Mouse (Mus musculus) brain, embryonic 14.5 days (tissue): Measurements from ENCODE around the gene Pygb. TPM values are rescaled to one million over a fixed set of nuclear protein-coding genes. Genes with fewer than 3 reads are reported as not detected.

ENCODE experiments used
- DNase-seq: peaks from one replicate; pipeline ENCODE4 v3.0.0-alpha.2; 2011; ENCODE audit warnings: low read depth
- CTCF ChIP-seq: fragments of 200-500 bp; IDR thresholded peaks from 2 replicates; pipeline ENCODE4 v1.5.1; 2012; ENCODE audit warnings: inconsistent platforms, mild to moderate bottlenecking, moderate library complexity, borderline replicate concordance; ENCODE audit not compliant: insufficient read depth, insufficient read length; ENCODE audit errors: extremely low read depth
- POLR2A ChIP-seq: fragments of 200-500 bp; IDR thresholded peaks from 2 replicates; pipeline ENCODE4 v1.6.1; 2012; ENCODE audit warnings: mild to moderate bottlenecking, inconsistent platforms, borderline replicate concordance; ENCODE audit not compliant: poor library complexity, insufficient read depth, insufficient read length, severe bottlenecking; ENCODE audit errors: extremely low read depth
- polyA plus RNA-seq: library from polyadenylated mRNA; depleted of rRNA; stranded (reverse); fragments of >200 nt; gene quantifications from 2 replicates; pipeline ENCODE4 v1.2.3, GENCODE M21; 2012

Gene Pygb
- polyA plus RNA-seq, 1 experiment = 75.8 TPM

GRCm38 (mm10) chr2:150766083-150766862, 20.3 kb upstream of the Pygb start:
- DNase-seq = no peak
- TF ChIP-seq POLR2A = no peak
- TF ChIP-seq CTCF = no peak

GRCm38 (mm10) chr2:150768678-150769077, 17.9 kb upstream of the Pygb start:
- no peak for DNase-seq
- TF ChIP-seq POLR2A (no peak), CTCF (no peak)

GRCm38 (mm10) chr2:150770747-150771146, 15.8 kb upstream of the Pygb start:
- TF ChIP-seq POLR2A (no peak), CTCF (no peak)
- DNase-seq = peak; percentile 87

DNA sequence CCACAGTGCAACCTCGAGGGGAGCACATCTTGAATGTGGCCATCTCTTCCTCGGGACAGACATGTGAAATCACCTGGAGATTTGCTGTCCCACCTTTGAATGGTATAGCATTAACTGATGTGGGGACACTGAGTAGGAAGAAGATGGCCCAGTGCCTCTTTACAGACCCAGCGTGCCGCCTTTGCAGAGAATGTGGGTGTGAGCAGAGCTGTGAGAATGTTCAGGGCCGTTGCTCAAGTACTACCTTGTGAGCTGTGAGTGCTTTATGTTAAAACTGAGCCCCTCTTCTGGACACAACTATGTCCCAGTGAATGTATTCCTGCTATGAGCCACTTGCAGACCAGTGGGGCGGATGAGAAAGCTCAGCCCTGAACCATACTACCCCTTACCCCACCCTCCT, 15.4 kb upstream of the Pygb start:
- TF ChIP-seq CTCF (no peak), POLR2A (no peak)
- no peak for DNase-seq

GRCm38 (mm10) chr2:150771996-150772395, 14.5 kb upstream of the Pygb start:
- DNase-seq = no peak
- TF ChIP-seq POLR2A (no peak), CTCF (no peak)

- DNase-seq = peak; percentile 28
- TF ChIP-seq POLR2A = no peak
- TF ChIP-seq CTCF = no peak
These were observed 13.9 kb upstream of the Pygb start for GRCm38 (mm10) chr2:150772466-150773119.

GRCm38 (mm10) chr2:150782801-150783200, 3.7 kb upstream of the Pygb start:
- TF ChIP-seq CTCF (no peak), POLR2A (no peak)
- no peak for DNase-seq

GRCm38 (mm10) chr2:150787234-150787771, 768 bp downstream of the Pygb start:
- DNase-seq = peak; percentile 58
- TF ChIP-seq POLR2A = no peak
- TF ChIP-seq CTCF = no peak

GRCm38 (mm10) chr2:150788768-150789550, 2.4 kb downstream of the Pygb start:
- no peak for TF ChIP-seq POLR2A
- TF ChIP-seq CTCF = no peak
- DNase-seq = peak; percentile 94

GRCm38 (mm10) chr2:150793320-150793719, 6.8 kb downstream of the Pygb start:
- TF ChIP-seq POLR2A = no peak
- TF ChIP-seq CTCF = no peak
- DNase-seq = no peak

GRCm38 (mm10) chr2:150798084-150798483, 11.5 kb downstream of the Pygb start:
- DNase-seq = no peak
- TF ChIP-seq CTCF (no peak), POLR2A (no peak)

DNA sequence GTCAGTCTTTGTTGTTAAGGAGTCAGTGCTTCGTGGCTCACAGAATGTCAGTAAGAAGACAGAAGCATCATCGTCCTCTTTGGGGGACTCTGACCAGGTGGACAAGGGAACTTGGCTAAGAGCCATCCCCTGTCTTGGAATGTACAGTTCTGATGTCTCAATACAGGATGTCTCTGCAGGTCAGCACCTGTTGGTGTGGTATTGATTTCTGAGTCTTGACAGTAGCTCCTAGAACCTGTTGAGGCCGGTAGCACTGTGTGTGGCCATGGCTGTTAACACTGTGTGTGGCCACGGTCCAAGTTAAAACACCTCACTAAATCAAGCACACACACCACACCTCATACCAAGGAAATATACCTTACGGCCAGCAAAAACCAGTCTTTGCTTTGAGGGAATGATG, 14.1 kb downstream of the Pygb start:
- TF ChIP-seq CTCF = no peak
- TF ChIP-seq POLR2A = no peak
- no peak for DNase-seq

GRCm38 (mm10) chr2:150803035-150803434, 16.5 kb downstream of the Pygb start:
- DNase-seq = peak; percentile 28
- no peak for TF ChIP-seq POLR2A
- peak; percentile 36; the same call in 1 of the 2 replicates for TF ChIP-seq CTCF

DNA sequence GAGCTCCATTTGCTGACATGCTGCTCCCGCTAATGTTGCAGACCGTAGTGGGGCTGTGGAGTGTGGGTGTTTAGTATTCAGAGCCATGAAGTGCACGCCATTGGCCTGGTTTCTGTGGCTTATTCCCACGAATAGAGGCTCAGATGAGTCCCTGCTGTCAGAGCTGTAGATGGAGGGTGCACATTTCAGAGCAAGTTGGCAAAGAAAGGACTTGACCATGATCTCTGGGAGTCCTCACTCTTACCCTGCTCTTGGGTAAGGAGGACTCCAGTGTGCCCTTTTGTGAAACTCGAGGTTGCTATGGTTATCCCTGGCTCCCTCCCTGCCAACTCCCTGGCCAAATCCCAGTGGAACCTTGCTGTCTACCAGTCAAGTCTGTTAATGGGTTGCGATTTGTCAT, 21.8 kb downstream of the Pygb start:
- DNase-seq = peak; percentile 51
- TF ChIP-seq POLR2A (no peak), CTCF (no peak)

GRCm38 (mm10) chr2:150808812-150809211, 22.3 kb downstream of the Pygb start:
- no peak for TF ChIP-seq POLR2A
- no peak for TF ChIP-seq CTCF
- no peak for DNase-seq
